Comparison of ENCODE assay signal across 12 mouse cellular contexts in genomic region chr10:119099092-119099792, GRCm38 (mm10).
DNase-seq lines count a peak whose midpoint lies in the region; ATAC-seq and TF ChIP-seq lines count a peak whose summit lies in the region.
"Had no signal": no experiment of that assay in that cellular context is flagged by ENCODE, and none has a peak within 500 bp of the region (broad histone marks: within the 10 kb centered on the region; RNA-seq: fewer than 3 reads in every experiment).

No protein-coding gene starts in this region.

- H3K4me3 ChIP-seq in heart, embryonic 10.5 days = no peak overlapping the region
- no peak overlapping the region for H3K4me3 ChIP-seq in lung, embryonic 14.5 days (ENCODE audit: low read depth, low read length)
- H3K4me3 ChIP-seq in lung, adult 2 months (replicated peaks; ENCODE audit: extremely low read depth, low read depth, low read length) = no peak overlapping the region
- no peak overlapping the region for H3K4me3 ChIP-seq in embryonic facial prominence, embryonic 14.5 days (ENCODE audit: low read depth, low read length)
- no peak overlapping the region for H3K4me3 ChIP-seq in limb, embryonic 14.5 days (replicated peaks; ENCODE audit: low read length)

- H3K9ac ChIP-seq in lung, embryonic 14.5 days = no peak overlapping the region
- no peak overlapping the region for H3K9ac ChIP-seq in embryonic facial prominence, embryonic 14.5 days (ENCODE audit: low read depth, low read length)
- no peak overlapping the region for H3K9ac ChIP-seq in limb, embryonic 14.5 days (ENCODE audit: low read depth, low read length, severe bottlenecking)

- WGBS in heart, embryonic 10.5 days = 34% methylated on average over 10 of the region's 10 CpGs
- WGBS in lung, embryonic 14.5 days = 29% methylated on average over 10 of the region's 10 CpGs
- 42% methylated on average over 10 of the region's 10 CpGs for WGBS in lung, adult 2 months
- 33% methylated on average over 10 of the region's 10 CpGs for WGBS in embryonic facial prominence, embryonic 14.5 days
- WGBS in limb, embryonic 14.5 days = 40% methylated on average over 10 of the region's 10 CpGs

- no peak for DNase-seq in heart, embryonic 10.5 days (ENCODE audit: low spot score)
- no peak for DNase-seq in heart, postnatal 4 days
- no peak for DNase-seq in lung, embryonic 14.5 days
- no peak for DNase-seq in lung, adult 2 months
- DNase-seq in embryonic facial prominence, embryonic 14.5 days (ENCODE audit: low spot score) = peak; percentile 75
- peak; percentile 29 for DNase-seq in limb, embryonic 14.5 days (ENCODE audit: low spot score)
- no peak for DNase-seq in adrenal gland, postnatal 14 days
- no peak for DNase-seq in frontal cortex, adult 2 months (ENCODE audit: extremely low spot score in 1 of 2, low spot score in 1 of 2)
- DNase-seq: adrenal gland, postnatal 36 days; kidney, adult 18-20 months; kidney, postnatal 4 days had no signal

- peak; percentile 48; the same call in 1 of the 2 replicates for ATAC-seq in lung, embryonic 14.5 days (ENCODE audit: insufficient read depth)
- peak; percentile 82 for ATAC-seq in embryonic facial prominence, embryonic 14.5 days (ENCODE audit: low read depth)
- no peak; the same call in 1 of the 2 replicates for ATAC-seq in limb, embryonic 14.5 days (ENCODE audit: low FRiP score, low read depth)

- H3K4me2 ChIP-seq in lung, embryonic 14.5 days = peak overlapping the region; percentile 12; the same call in 1 of the 2 replicates
- H3K4me2 ChIP-seq in embryonic facial prominence, embryonic 14.5 days (ENCODE audit: low read depth, low read length) = no peak overlapping the region
- no peak overlapping the region for H3K4me2 ChIP-seq in limb, embryonic 14.5 days (replicated peaks; ENCODE audit: low read depth, low read length, severe bottlenecking)

- H3K4me1 ChIP-seq in heart, embryonic 10.5 days = peaks cover 19% of the 10 kb centered on the region
- H3K4me1 ChIP-seq in lung, embryonic 14.5 days (ENCODE audit: insufficient read depth) = peaks cover 11% of the 10 kb centered on the region; the same call in 1 of the 2 replicates
- no peaks in the 10 kb centered on the region for H3K4me1 ChIP-seq in lung, adult 2 months (ENCODE audit: control insufficient read depth, insufficient read depth, low read length)
- H3K4me1 ChIP-seq in embryonic facial prominence, embryonic 14.5 days (ENCODE audit: control insufficient read depth, insufficient read depth, low read length) = peaks cover 4% of the 10 kb centered on the region
- H3K4me1 ChIP-seq in limb, embryonic 14.5 days (ENCODE audit: control insufficient read depth, insufficient read depth, low read length) = no peaks in the 10 kb centered on the region

- TF ChIP-seq POLR2A in lung, adult 2 months (IDR thresholded peaks at IDR 0.05; ENCODE audit: borderline replicate concordance, extremely low read depth, low read depth, low read length) = no peak
- no peak for TF ChIP-seq POLR2A in limb, embryonic 14.5 days (IDR thresholded peaks at IDR 0.05; ENCODE audit: borderline replicate concordance, extremely low read depth, insufficient read depth, insufficient read length)

- H3K27me3 ChIP-seq in heart, embryonic 10.5 days (ENCODE audit: insufficient read depth, poor library complexity, severe bottlenecking) = no peaks in the 10 kb centered on the region
- no peaks in the 10 kb centered on the region for H3K27me3 ChIP-seq in lung, embryonic 14.5 days (ENCODE audit: insufficient read depth, low read length)
- no peaks in the 10 kb centered on the region for H3K27me3 ChIP-seq in embryonic facial prominence, embryonic 14.5 days (replicated peaks; ENCODE audit: control insufficient read depth, insufficient read depth, low read length)
- H3K27me3 ChIP-seq in limb, embryonic 14.5 days (ENCODE audit: control insufficient read depth, insufficient read depth, low read length) = no peaks in the 10 kb centered on the region

- H3K27ac ChIP-seq in heart, embryonic 10.5 days = 0 out of 2 replicates have a peak overlapping the region, but pooled peaks have one; percentile 6
- H3K27ac ChIP-seq in lung, embryonic 14.5 days (ENCODE audit: low read depth) = no peak overlapping the region
- H3K27ac ChIP-seq in embryonic facial prominence, embryonic 14.5 days (replicated peaks; ENCODE audit: low read depth, low read length) = no peak overlapping the region
- H3K27ac ChIP-seq in limb, embryonic 14.5 days (replicated peaks; ENCODE audit: low read depth, low read length) = no peak overlapping the region
- H3K27ac ChIP-seq: macrophage had no signal

- TF ChIP-seq CTCF in lung, embryonic 14.5 days (IDR thresholded peaks at IDR 0.05; ENCODE audit: low read depth) = no peak
- no peak for TF ChIP-seq CTCF in lung, adult 2 months (IDR thresholded peaks at IDR 0.05; ENCODE audit: insufficient read depth, low read length)

- H3K9me3 ChIP-seq in heart, embryonic 10.5 days = no peaks in the 10 kb centered on the region
- no peaks in the 10 kb centered on the region for H3K9me3 ChIP-seq in lung, embryonic 14.5 days (ENCODE audit: low read depth, low read length)
- H3K9me3 ChIP-seq in embryonic facial prominence, embryonic 14.5 days (ENCODE audit: control insufficient read depth, low read length) = no peaks in the 10 kb centered on the region; the same call in 1 of the 2 replicates
- no peaks in the 10 kb centered on the region; the same call in 1 of the 2 replicates for H3K9me3 ChIP-seq in limb, embryonic 14.5 days (ENCODE audit: control insufficient read depth, low read length)

- H3K36me3 ChIP-seq in heart, embryonic 10.5 days = no peaks in the 10 kb centered on the region
- no peaks in the 10 kb centered on the region for H3K36me3 ChIP-seq in lung, embryonic 14.5 days (ENCODE audit: insufficient read depth)
- H3K36me3 ChIP-seq in embryonic facial prominence, embryonic 14.5 days (ENCODE audit: control insufficient read depth, insufficient read depth, low read length) = no peaks in the 10 kb centered on the region
- no peaks in the 10 kb centered on the region for H3K36me3 ChIP-seq in limb, embryonic 14.5 days (ENCODE audit: control insufficient read depth, insufficient read depth, low read length)

Comparison
In these comparisons a context has a peak if more than half of its experiments do, and no peak if none do; other contexts are left out.
1. DNase-seq: peak in embryonic facial prominence, embryonic 14.5 days (single experiment) and limb, embryonic 14.5 days (single experiment); none in heart, embryonic 10.5 days (single experiment), heart, postnatal 4 days (single experiment), lung, embryonic 14.5 days (single experiment), lung, adult 2 months (single experiment), adrenal gland, postnatal 14 days (single experiment) and frontal cortex, adult 2 months (0 of 2).